Mouse (Mus musculus): Measurements from ENCODE around the gene Arid3a.

DNA sequence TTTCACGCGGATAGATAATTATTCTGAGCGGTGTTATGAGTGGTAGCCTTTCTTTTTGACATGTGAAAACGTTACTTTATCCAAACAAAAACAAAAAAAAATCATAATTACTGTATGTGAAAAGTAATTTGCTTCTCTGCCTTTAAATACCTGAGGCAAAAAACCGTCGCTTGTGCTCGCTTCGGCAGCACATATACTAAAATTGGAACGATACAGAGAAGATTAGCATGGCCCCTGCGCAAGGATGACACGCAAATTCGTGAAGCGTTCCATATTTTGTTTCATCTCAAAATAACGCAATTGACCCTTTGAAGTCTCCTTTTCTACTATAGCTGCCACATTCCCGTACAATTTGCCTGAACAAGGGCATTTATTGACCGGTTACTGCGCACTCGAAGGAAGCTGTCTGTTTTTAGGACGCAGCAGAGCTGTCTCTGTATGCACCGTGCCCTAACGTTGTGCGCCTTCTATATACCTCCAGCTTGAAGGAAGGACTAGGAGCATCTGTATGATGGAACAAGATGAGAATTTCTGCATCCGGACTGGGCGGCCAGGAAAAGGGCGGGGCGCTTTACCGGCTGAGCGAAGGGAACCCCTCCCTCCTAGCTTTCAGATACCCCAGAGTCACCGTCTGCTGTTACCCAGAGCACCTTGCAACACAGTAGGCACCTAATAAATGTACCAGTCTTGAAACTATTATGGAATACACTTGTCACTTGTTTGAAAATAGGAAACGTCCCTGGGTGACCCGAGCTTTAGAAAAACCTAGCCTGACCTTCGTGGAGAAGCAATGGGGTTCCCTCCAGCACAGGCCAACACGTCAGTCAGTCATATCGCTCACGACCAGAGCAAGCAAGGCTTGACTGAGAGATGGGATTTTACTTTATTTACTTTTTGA lies 58.7 kb downstream of the Arid3a start:
- TF ChIP-seq CTCF (conservative IDR thresholded peaks at IDR 0.05; ENCODE audit: insufficient read depth, insufficient read length, low read depth, low read length) (no peak), POLR2A (IDR thresholded peaks at IDR 0.05; ENCODE audit: low read depth, low read length) (no peak)
